Mouse (Mus musculus) testis, adult 2 months (tissue): ENCODE measurements around the gene Pradc1.

Source experiments
- CTCF ChIP-seq: fragments of 200-500 bp; IDR thresholded peaks from 2 replicates; pipeline ENCODE4 v1.5.1; 2012; ENCODE audit warnings: low read depth, mild to moderate bottlenecking, inconsistent platforms, low read length, moderate library complexity; ENCODE audit not compliant: control insufficient read depth, insufficient read depth, insufficient replicate concordance
- POLR2A ChIP-seq: fragments of 200-500 bp; IDR thresholded peaks from 2 replicates; pipeline ENCODE4 v1.6.1; 2012; ENCODE audit warnings: low read depth, mild to moderate bottlenecking, inconsistent platforms, low read length, moderate library complexity; ENCODE audit not compliant: control insufficient read depth

- TF ChIP-seq CTCF = no peak
- no peak for TF ChIP-seq POLR2A
Measured at GRCm38 (mm10) chr6:85409003-85409402, 42.8 kb downstream of the Pradc1 start.
